Mouse (Mus musculus) heart, postnatal 14 days (tissue): ENCODE results near the gene Bahcc1. TPM values are rescaled to one million over a fixed set of nuclear protein-coding genes. Genes with fewer than 3 reads are reported as not detected.

Source experiments
- DNase-seq, 2 experiments: peaks; one replicate each; pipeline ENCODE4 v3.0.0; 2021 to 2022
- intact Hi-C: fragments of 180-260 bp; cut with DNase I; formaldehyde crosslinking; loops from one replicate; pipeline ENCODE4 v1.15.1; 2025
- total RNA-seq, 2 experiments: library from RNA; stranded (reverse); gene quantifications; 2 replicates each; pipeline ENCODE4 v1.2.3; 2021

Bahcc1 gene
- total RNA-seq, 2 experiments from 2014 or later = 7.8 to 10.0 TPM

- intact Hi-C loops = loop anchor here (1.0 to 5.0 kb wide), 4 partner anchors 71 to 196 kb away; no protein-coding TSS in a partner anchor
- DNase-seq = peak; percentile 96 to 98
Measured at GRCm38 (mm10) chr11:120307566-120308430, 75.1 kb downstream of the Bahcc1 start.

GRCm38 (mm10) chr11:120308441-120309320 lies 75.9 kb downstream of the Bahcc1 start:
- intact Hi-C loops = loop anchor here (5.0 kb wide), 1 partner anchor 146 kb away; no protein-coding TSS in a partner anchor

GRCm38 (mm10) chr11:120310813-120311312 lies 78.1 kb downstream of the Bahcc1 start:
- intact Hi-C loops = no loop called here

More at GRCm38 (mm10) chr11:120308441-120309320, 75.9 kb downstream of the Bahcc1 start:
- peak in 1 of 2 experiments; percentile 1 for DNase-seq

GRCm38 (mm10) chr11:120311561-120311960 lies 78.8 kb downstream of the Bahcc1 start:
- DNase-seq = peak in 1 of 2 experiments; percentile 1
- intact Hi-C loops = no loop called here

More at GRCm38 (mm10) chr11:120310813-120311312, 78.1 kb downstream of the Bahcc1 start:
- peak; percentile 89 to 90 for DNase-seq

GRCm38 (mm10) chr11:120312069-120312468 lies 79.3 kb downstream of the Bahcc1 start:
- intact Hi-C loops = loop anchor here (2.0 kb wide), 1 partner anchor 29 kb away; no protein-coding TSS in a partner anchor
- DNase-seq = no peak

GRCm38 (mm10) chr11:120313906-120314685 lies 81.3 kb downstream of the Bahcc1 start:
- intact Hi-C loops = loop anchor here (2.0 kb wide), 1 partner anchor 27 kb away; no protein-coding TSS in a partner anchor
- DNase-seq = no peak

GRCm38 (mm10) chr11:120314721-120315415 lies 82.1 kb downstream of the Bahcc1 start:
- DNase-seq = no peak
- intact Hi-C loops = loop anchor here (5.0 kb wide), 1 partner anchor 62 kb away; the partner anchor contains the start of gene Faap100

GRCm38 (mm10) chr11:120315416-120315761 lies 82.6 kb downstream of the Bahcc1 start:
- DNase-seq = no peak
- intact Hi-C loops = loop anchor here (5.0 kb wide), 1 partner anchor 62 kb away; the partner anchor contains the start of gene Faap100

GRCm38 (mm10) chr11:120315832-120316689 lies 83.3 kb downstream of the Bahcc1 start:
- intact Hi-C loops = loop anchor here (1.0 to 5.0 kb wide), 2 partner anchors 31 to 61 kb away; partner anchors contain the start of gene Faap100
- peak; percentile 86 to 89 for DNase-seq

- intact Hi-C loops = loop anchor here (1.0 to 5.0 kb wide), 2 partner anchors 31 to 61 kb away; partner anchors contain the start of gene Faap100
- DNase-seq = peak in 1 of 2 experiments; percentile 54
Measured at GRCm38 (mm10) chr11:120316690-120317254, 84.0 kb downstream of the Bahcc1 start.

- no peak for DNase-seq
- intact Hi-C loops = loop anchor here (5.0 kb wide), 1 partner anchor 60 kb away; the partner anchor contains the start of gene Faap100
Measured at GRCm38 (mm10) chr11:120317456-120317855, 84.7 kb downstream of the Bahcc1 start.

GRCm38 (mm10) chr11:120319310-120319709 lies 86.6 kb downstream of the Bahcc1 start:
- DNase-seq = no peak
- intact Hi-C loops = loop anchor here (5.0 kb wide), 1 partner anchor 58 kb away; the partner anchor contains the start of gene Faap100

- intact Hi-C loops = no loop called here
- no peak for DNase-seq
Measured at GRCm38 (mm10) chr11:120320156-120320555, 87.4 kb downstream of the Bahcc1 start.

GRCm38 (mm10) chr11:120335431-120336021 lies 102.8 kb downstream of the Bahcc1 start:
- intact Hi-C loops = no loop called here
- DNase-seq = no peak

GRCm38 (mm10) chr11:120337447-120337846 lies 104.7 kb downstream of the Bahcc1 start:
- intact Hi-C loops = no loop called here

GRCm38 (mm10) chr11:120338786-120339185 lies 106.0 kb downstream of the Bahcc1 start:
- no peak for DNase-seq
- intact Hi-C loops = no loop called here

More at GRCm38 (mm10) chr11:120337447-120337846, 104.7 kb downstream of the Bahcc1 start:
- no peak for DNase-seq
